Mouse (Mus musculus): ENCODE measurements around the gene Lmx1b. TPM values are rescaled to one million over a fixed set of nuclear protein-coding genes. Genes with fewer than 3 reads are reported as not detected.

Lmx1b gene
- polyA plus RNA-seq, 1 experiment from 2014 or later = 0.43 TPM

- Histone ChIP-seq H3K9me3 (ENCODE audit: control insufficient read depth, low read length) (no peaks in the 10 kb centered on the region), H3K4me2 (ENCODE audit: low read depth, low read length) (no peak overlapping the region), H3K9ac (ENCODE audit: low read depth, low read length) (no peak overlapping the region), H3K27me3 (replicated peaks; ENCODE audit: control insufficient read depth, insufficient read depth, low read length) (peaks cover 40% of the 10 kb centered on the region), H3K36me3 (ENCODE audit: control insufficient read depth, insufficient read depth, low read length) (no peaks in the 10 kb centered on the region), H3K27ac (replicated peaks; ENCODE audit: low read depth, low read length) (no peak overlapping the region), H3K4me1 (ENCODE audit: control insufficient read depth, insufficient read depth, low read length) (peaks cover 12% of the 10 kb centered on the region), H3K4me3 (ENCODE audit: low read depth, low read length) (no peak overlapping the region)
- ATAC-seq (ENCODE audit: low read depth) = peak; percentile 75
- WGBS = 2% methylated on average over 4 of the region's 4 CpGs
- DNase-seq (ENCODE audit: low spot score) = peak; percentile 77
Observed at GRCm38 (mm10) chr2:33648894-33649293, 8.6 kb upstream of the Lmx1b start.

DNA sequence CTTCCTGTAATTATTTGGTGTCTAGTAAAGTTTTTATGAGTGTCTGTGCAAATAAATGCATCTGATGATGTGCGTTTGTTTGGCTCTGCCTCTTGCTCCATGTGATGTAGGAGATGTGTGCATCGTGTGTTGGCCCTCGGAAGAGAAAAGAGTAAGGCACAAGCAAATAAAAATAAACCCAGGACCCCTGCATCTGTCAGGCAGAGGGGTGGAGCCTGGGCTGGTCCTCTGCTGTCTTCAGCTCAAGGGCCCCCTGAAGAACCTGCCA is 5.9 kb upstream of the Lmx1b start:
- ATAC-seq (ENCODE audit: low read depth) (no peak), DNase-seq (ENCODE audit: low spot score) (no peak)
- no peak overlapping the region for H3K4me2 ChIP-seq (ENCODE audit: low read depth, low read length)
- 9% methylated on average over 3 of the region's 3 CpGs for WGBS
- no peaks in the 10 kb centered on the region for H3K9me3 ChIP-seq (ENCODE audit: control insufficient read depth, low read length)
- no peak overlapping the region for H3K4me3 ChIP-seq (ENCODE audit: low read depth, low read length)
- no peak overlapping the region for H3K27ac ChIP-seq (replicated peaks; ENCODE audit: low read depth, low read length)
- H3K9ac ChIP-seq (ENCODE audit: low read depth, low read length) = no peak overlapping the region
- peaks cover 12% of the 10 kb centered on the region for H3K4me1 ChIP-seq (ENCODE audit: control insufficient read depth, insufficient read depth, low read length)
- no peaks in the 10 kb centered on the region for H3K36me3 ChIP-seq (ENCODE audit: control insufficient read depth, insufficient read depth, low read length)
- peaks cover 67% of the 10 kb centered on the region for H3K27me3 ChIP-seq (replicated peaks; ENCODE audit: control insufficient read depth, insufficient read depth, low read length)

DNA sequence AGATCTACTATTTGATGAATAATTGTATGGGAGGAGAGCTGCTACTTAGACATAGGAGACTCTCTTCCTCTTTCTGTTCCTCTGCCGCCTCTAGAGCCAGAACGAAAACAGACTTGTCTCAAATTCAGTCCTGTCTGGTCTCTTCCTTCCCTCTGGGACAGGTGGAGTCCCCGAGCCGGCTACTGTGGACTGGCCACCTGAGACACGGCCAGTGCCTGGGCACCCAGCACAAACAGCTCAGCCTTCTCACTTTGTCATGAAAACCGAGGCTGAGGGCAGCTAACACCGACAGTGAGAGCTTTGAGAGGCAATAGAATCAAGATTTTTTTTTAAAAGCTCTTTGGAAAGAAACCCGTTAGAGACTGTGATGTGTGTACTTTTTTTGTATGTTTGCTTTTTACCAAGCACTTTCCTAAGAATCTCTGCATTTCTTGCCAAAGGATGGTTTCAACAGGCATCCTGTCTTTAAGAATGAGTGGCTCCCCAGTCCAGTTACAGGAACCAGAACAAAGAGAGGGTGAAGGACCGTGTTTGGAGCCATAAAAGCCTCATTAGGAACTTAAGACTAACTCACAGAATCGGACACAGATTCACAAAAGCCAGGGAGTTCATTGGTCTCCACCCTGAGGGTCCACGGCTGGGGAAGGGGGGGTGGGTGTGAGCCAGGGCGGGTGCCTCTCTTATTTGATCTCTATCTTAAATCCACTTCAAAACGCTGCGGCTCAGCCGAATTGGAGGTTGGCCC is 5.4 kb upstream of the Lmx1b start:
- DNase-seq (ENCODE audit: low spot score) = no peak
- ATAC-seq (ENCODE audit: low read depth) = no peak
- peaks cover 72% of the 10 kb centered on the region for H3K27me3 ChIP-seq (replicated peaks; ENCODE audit: control insufficient read depth, insufficient read depth, low read length)
- H3K4me3 ChIP-seq (ENCODE audit: low read depth, low read length) = no peak overlapping the region
- peaks cover 12% of the 10 kb centered on the region for H3K4me1 ChIP-seq (ENCODE audit: control insufficient read depth, insufficient read depth, low read length)
- H3K9ac ChIP-seq (ENCODE audit: low read depth, low read length) = no peak overlapping the region
- 5% methylated on average over 15 of the region's 15 CpGs for WGBS
- H3K4me2 ChIP-seq (ENCODE audit: low read depth, low read length) = no peak overlapping the region
- no peaks in the 10 kb centered on the region for H3K9me3 ChIP-seq (ENCODE audit: control insufficient read depth, low read length)
- H3K36me3 ChIP-seq (ENCODE audit: control insufficient read depth, insufficient read depth, low read length) = no peaks in the 10 kb centered on the region
- H3K27ac ChIP-seq (replicated peaks; ENCODE audit: low read depth, low read length) = no peak overlapping the region

DNA sequence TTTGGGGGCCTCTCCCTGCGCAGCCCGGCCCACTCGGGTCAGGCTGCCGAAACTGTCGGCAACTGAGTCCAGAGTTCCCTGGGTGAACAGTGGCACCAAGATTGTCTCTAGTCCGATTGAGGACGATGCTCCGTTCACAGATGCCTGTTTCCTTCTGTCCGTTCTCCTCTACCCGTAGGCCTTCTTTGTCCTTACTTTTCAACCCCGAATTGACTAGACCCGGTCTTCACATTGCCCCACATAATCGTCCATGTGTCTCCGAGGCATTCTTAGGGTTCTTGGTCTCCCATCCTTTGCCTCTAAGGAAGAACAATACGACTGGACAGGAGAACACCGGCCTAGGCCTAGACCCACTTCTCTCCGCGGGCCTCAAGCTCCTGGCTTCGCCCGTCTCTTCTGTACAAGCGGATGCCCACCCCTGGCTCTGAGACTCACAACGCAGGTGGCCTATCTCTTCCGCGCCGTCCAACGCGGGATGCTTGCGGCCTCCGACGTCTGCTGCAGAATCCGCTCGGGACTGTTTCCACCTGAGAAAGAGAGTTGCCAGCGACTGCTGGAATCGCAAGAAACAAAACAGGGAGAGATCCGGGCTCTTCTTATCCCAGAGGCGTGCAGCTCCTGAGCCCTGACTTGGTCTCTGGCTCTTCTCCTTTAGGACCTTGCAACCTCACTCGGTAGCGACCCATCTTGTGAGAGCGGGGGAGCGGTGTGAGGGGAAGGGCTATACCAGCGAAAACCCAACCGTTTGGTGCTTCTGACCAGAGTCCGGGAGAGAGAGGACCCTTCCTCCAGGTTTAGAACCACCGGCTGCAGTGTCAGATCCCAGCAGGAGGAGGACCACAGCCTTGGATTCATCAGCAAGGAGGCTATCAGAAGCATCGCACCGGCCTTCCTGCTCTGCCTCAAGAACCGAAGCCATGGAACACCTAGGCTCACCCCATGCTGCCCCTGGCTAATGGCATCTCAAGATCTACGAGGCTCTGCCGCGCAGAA is 3.7 kb upstream of the Lmx1b start:
- Histone ChIP-seq H3K4me2 (ENCODE audit: low read depth, low read length) (no peak overlapping the region), H3K27me3 (replicated peaks; ENCODE audit: control insufficient read depth, insufficient read depth, low read length) (peaks cover 87% of the 10 kb centered on the region), H3K4me3 (ENCODE audit: low read depth, low read length) (no peak overlapping the region), H3K36me3 (ENCODE audit: control insufficient read depth, insufficient read depth, low read length) (no peaks in the 10 kb centered on the region), H3K27ac (replicated peaks; ENCODE audit: low read depth, low read length) (no peak overlapping the region), H3K4me1 (ENCODE audit: control insufficient read depth, insufficient read depth, low read length) (peaks cover 6% of the 10 kb centered on the region), H3K9me3 (ENCODE audit: control insufficient read depth, low read length) (no peaks in the 10 kb centered on the region), H3K9ac (ENCODE audit: low read depth, low read length) (0 out of 2 replicates have a peak overlapping the region, but pooled peaks have one; percentile 1)
- WGBS = 21% methylated on average over 48 of the region's 50 CpGs
- ATAC-seq (ENCODE audit: low read depth) (no peak), DNase-seq (ENCODE audit: low spot score) (no peak)

GRCm38 (mm10) chr2:33642650-33643458 is 2.5 kb upstream of the Lmx1b start:
- Histone ChIP-seq H3K9ac (ENCODE audit: low read depth, low read length) (no peak overlapping the region), H3K4me3 (ENCODE audit: low read depth, low read length) (peak overlapping the region; percentile 46), H3K27ac (replicated peaks; ENCODE audit: low read depth, low read length) (no peak overlapping the region), H3K36me3 (ENCODE audit: control insufficient read depth, insufficient read depth, low read length) (no peaks in the 10 kb centered on the region), H3K4me2 (ENCODE audit: low read depth, low read length) (peak overlapping the region; percentile 77), H3K4me1 (ENCODE audit: control insufficient read depth, insufficient read depth, low read length) (no peaks in the 10 kb centered on the region), H3K9me3 (ENCODE audit: control insufficient read depth, low read length) (no peaks in the 10 kb centered on the region), H3K27me3 (replicated peaks; ENCODE audit: control insufficient read depth, insufficient read depth, low read length) (peaks cover 98% of the 10 kb centered on the region)
- ATAC-seq (ENCODE audit: low read depth) (peak; percentile 70), DNase-seq (ENCODE audit: low spot score) (peak; percentile 77)
- 3% methylated on average over 42 of the region's 42 CpGs for WGBS

GRCm38 (mm10) chr2:33641859-33642571 is 1.7 kb upstream of the Lmx1b start:
- Histone ChIP-seq H3K27ac (replicated peaks; ENCODE audit: low read depth, low read length) (no peak overlapping the region), H3K4me3 (ENCODE audit: low read depth, low read length) (peak overlapping the region; percentile 46), H3K4me1 (ENCODE audit: control insufficient read depth, insufficient read depth, low read length) (no peaks in the 10 kb centered on the region), H3K4me2 (ENCODE audit: low read depth, low read length) (peak overlapping the region; percentile 77), H3K9ac (ENCODE audit: low read depth, low read length) (0 out of 2 replicates have a peak overlapping the region, but pooled peaks have one; percentile 6), H3K27me3 (replicated peaks; ENCODE audit: control insufficient read depth, insufficient read depth, low read length) (peaks cover 98% of the 10 kb centered on the region), H3K36me3 (ENCODE audit: control insufficient read depth, insufficient read depth, low read length) (no peaks in the 10 kb centered on the region), H3K9me3 (ENCODE audit: control insufficient read depth, low read length) (no peaks in the 10 kb centered on the region)
- 1% methylated on average over 38 of the region's 41 CpGs for WGBS
- no peak for DNase-seq (ENCODE audit: low spot score)
- ATAC-seq (ENCODE audit: low read depth) = no peak

DNA sequence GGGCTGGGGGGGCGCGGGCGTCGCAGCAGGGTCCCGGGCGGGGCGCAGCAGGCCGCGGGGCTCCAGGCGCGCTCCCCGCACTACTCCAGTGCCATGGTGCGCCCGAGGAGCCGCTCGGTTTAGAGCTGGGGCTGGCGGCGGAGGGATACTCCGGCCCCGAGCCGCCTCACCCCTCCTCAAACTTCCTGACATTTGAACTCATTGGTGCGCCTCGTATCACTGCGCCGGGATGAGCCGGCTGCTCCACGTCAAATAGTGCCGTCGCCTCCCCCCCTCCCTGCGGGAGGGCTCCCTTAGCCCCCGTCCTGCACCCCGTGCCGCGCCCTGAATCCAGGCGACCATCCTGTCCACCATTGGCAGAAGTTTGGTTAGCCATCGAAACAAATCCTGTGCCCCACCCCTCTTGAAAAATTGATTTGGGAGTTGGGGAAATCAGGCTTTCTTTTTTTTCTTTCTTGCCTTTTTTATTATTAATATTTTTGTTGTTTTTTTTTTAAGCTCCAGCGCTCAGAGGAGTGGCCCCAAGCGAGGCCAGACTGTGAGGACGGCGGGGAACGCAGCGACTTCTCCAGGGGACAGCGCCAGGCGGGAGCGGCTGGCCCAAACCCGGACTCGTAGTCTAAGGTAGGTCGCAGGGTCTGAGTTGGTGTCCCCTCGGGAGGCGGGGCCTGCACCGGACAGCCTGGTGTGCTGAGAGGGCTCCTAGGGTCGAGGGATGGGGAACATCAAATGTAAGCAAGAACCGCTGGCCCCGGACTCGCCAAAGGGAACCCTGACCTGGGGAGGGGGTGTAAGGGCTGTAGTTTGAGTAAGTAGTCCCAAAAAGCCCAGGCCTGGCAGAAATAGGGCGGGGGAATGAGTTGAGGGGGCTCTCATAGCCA is 907 bp upstream of the Lmx1b start:
- 2% methylated on average over 25 of the region's 56 CpGs for WGBS
- H3K4me1 ChIP-seq (ENCODE audit: control insufficient read depth, insufficient read depth, low read length) = no peaks in the 10 kb centered on the region
- H3K9ac ChIP-seq (ENCODE audit: low read depth, low read length) = peak overlapping the region; percentile 44
- DNase-seq (ENCODE audit: low spot score) (peak; percentile 84), ATAC-seq (ENCODE audit: low read depth) (peak; percentile 53; the same call in 1 of the 2 replicates)
- no peaks in the 10 kb centered on the region for H3K9me3 ChIP-seq (ENCODE audit: control insufficient read depth, low read length)
- H3K4me2 ChIP-seq (ENCODE audit: low read depth, low read length) = peak overlapping the region; percentile 77
- peaks cover 96% of the 10 kb centered on the region for H3K27me3 ChIP-seq (replicated peaks; ENCODE audit: control insufficient read depth, insufficient read depth, low read length)
- H3K27ac ChIP-seq (replicated peaks; ENCODE audit: low read depth, low read length) = no peak overlapping the region
- H3K4me3 ChIP-seq (ENCODE audit: low read depth, low read length) = peak overlapping the region; percentile 46
- H3K36me3 ChIP-seq (ENCODE audit: control insufficient read depth, insufficient read depth, low read length) = no peaks in the 10 kb centered on the region
